Mouse (Mus musculus) megakaryocyte, embryonic 14.5 days (primary cell): ENCODE data around the gene Rpl31.

ENCODE experiments used
- FLI1 ChIP-seq: IDR thresholded peaks from 2 replicates; pipeline ENCODE4 v1.6.1; 2012; ENCODE audit warnings: low read length, inconsistent platforms, mixed read lengths
- GATA1 ChIP-seq: IDR thresholded peaks from 3 replicates; pipeline ENCODE4 v1.6.1; 2012; ENCODE audit warnings: mixed read lengths, low read length, inconsistent platforms, borderline replicate concordance

DNA sequence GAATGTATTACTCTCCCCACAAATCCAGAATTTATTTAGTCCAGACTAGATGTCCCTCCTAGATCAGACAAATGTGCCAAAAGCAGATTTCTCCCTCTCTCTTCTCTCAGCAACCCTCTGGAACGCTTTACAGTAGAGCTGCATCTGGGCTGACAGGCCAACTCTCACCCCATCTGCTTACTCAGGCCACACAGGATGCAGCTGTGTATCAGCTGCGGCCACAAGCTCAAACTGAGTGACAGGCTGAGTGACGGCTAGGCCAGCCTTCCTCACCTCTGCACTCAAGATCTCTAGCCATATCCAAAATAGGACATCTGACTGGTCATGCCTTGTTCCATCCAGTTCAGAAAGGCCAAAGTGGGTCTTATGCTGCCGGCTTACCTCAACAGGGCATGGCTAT, 28.7 kb downstream of the Rpl31 start:
- TF ChIP-seq GATA1 (peak; percentile 93), FLI1 (peak; percentile 95)
